Mouse (Mus musculus): ENCODE data around the gene Acyp1.

The Acyp1 gene

GRCm38 (mm10) chr12:85233376-85234358, 54.6 kb downstream of the Acyp1 start:
- DNase-seq (ENCODE audit: low spot score): no peak

- no peak for DNase-seq (ENCODE audit: low spot score)
These were observed 60.2 kb downstream of the Acyp1 start for GRCm38 (mm10) chr12:85227876-85228599.

- no peak for DNase-seq (ENCODE audit: low spot score)
These were observed 61.0 kb downstream of the Acyp1 start for GRCm38 (mm10) chr12:85227227-85227626.

All from T-cell, adult 2 months (primary cell).